Mouse (Mus musculus) ES-Bruce4 (cell line): ENCODE measurements at regions not wholly inside any gene's neighbourhood (a gene's known extent, or its start where the extent isn't known, plus 50 kb on each side); places are given as distances from the start of the nearest gene placed in this dataset.

Experiments
- CTCF ChIP-seq: IDR thresholded peaks from one replicate; pipeline ENCODE4 v1.8.1; 2011; ENCODE audit warnings: low read depth, low read length
- EP300 ChIP-seq: IDR thresholded peaks from 2 replicates; pipeline ENCODE4 v1.6.1; 2011; ENCODE audit warnings: low read depth, low read length; ENCODE audit not compliant: insufficient read depth
- POLR2A ChIP-seq: IDR thresholded peaks from one replicate; pipeline ENCODE4 v1.8.1; 2011; ENCODE audit warnings: low read length; ENCODE audit not compliant: insufficient read depth

GRCm38 (mm10) chr8:115850552-115850951 is 143.0 kb upstream of the Maf start:
- TF ChIP-seq CTCF: no peak
- no peak for TF ChIP-seq POLR2A
- no peak for TF ChIP-seq EP300
